Mouse (Mus musculus) heart, adult 9 months (tissue): ENCODE data around the gene AC124502.3.
"Not testable (repeated sequence)": the region's sequence is repeated elsewhere in the genome, so short reads cannot be mapped to it uniquely, and the experiment has no call there.

Source experiments
- DNase-seq, 2 experiments: peaks; one replicate each; pipeline ENCODE4 v3.0.0; 2022; ENCODE audit warnings: low spot score in 2 of 2

The AC124502.3 gene

GRCm38 (mm10) chr19:5038709-5039156, at the start of gene AC124502.3, which contains the start of gene B4gat1:
Gene AC124502.3, plus strand, starts transcription at chr19:5038891.
Gene B4gat1, plus strand, starts transcription at chr19:5038826.
- peak; percentile 87 to 88 for DNase-seq

- DNase-seq, result peak; percentile 47 to 77
Observed at GRCm38 (mm10) chr19:4989013-4989412, 49.7 kb upstream of the AC124502.3 start.

- no peak for DNase-seq
Observed at GRCm38 (mm10) chr19:4989434-4990255, 49.0 kb upstream of the AC124502.3 start.

- DNase-seq, result no peak
Observed at GRCm38 (mm10) chr19:4990256-4990625, 48.5 kb upstream of the AC124502.3 start, which contains the start of gene Npas4. Gene Npas4, minus strand, starts transcription at chr19:4990316.

- DNase-seq, result no peak
Observed at GRCm38 (mm10) chr19:4990716-4991115, 48.0 kb upstream of the AC124502.3 start.

GRCm38 (mm10) chr19:4992371-4992770, 46.3 kb upstream of the AC124502.3 start:
- no peak for DNase-seq

- DNase-seq, result peak; percentile 69 to 82
Observed at GRCm38 (mm10) chr19:4992904-4993303, 45.8 kb upstream of the AC124502.3 start.

- DNase-seq, result no peak
Observed at GRCm38 (mm10) chr19:4994043-4994442, 44.6 kb upstream of the AC124502.3 start.

- no peak for DNase-seq
Observed at GRCm38 (mm10) chr19:4999445-5000140, 39.1 kb upstream of the AC124502.3 start.

- DNase-seq, result peak; percentile 43 to 67
Observed at GRCm38 (mm10) chr19:5001666-5002406, 36.9 kb upstream of the AC124502.3 start.

- DNase-seq, result not testable (repeated sequence)
Observed at GRCm38 (mm10) chr19:5003644-5004043, 35.0 kb upstream of the AC124502.3 start.

GRCm38 (mm10) chr19:5004925-5005324, 33.8 kb upstream of the AC124502.3 start:
- no peak for DNase-seq

- DNase-seq, result no peak
Observed at GRCm38 (mm10) chr19:5013138-5013537, 25.6 kb upstream of the AC124502.3 start.

GRCm38 (mm10) chr19:5014961-5015398, 23.7 kb upstream of the AC124502.3 start:
- DNase-seq, result no peak

- peak in 1 of 2 experiments; percentile 46 for DNase-seq
Observed at GRCm38 (mm10) chr19:5016221-5016742, 22.4 kb upstream of the AC124502.3 start.

- peak in 1 of 2 experiments; percentile 58 for DNase-seq
Observed at GRCm38 (mm10) chr19:5016782-5017181, 21.9 kb upstream of the AC124502.3 start.

- DNase-seq, result no peak
Observed at GRCm38 (mm10) chr19:5017611-5018010, 21.1 kb upstream of the AC124502.3 start.

- DNase-seq, result no peak
Observed at GRCm38 (mm10) chr19:5018191-5018590, 20.5 kb upstream of the AC124502.3 start.

- DNase-seq, result no peak
Observed at GRCm38 (mm10) chr19:5021416-5021815, 17.3 kb upstream of the AC124502.3 start.

- peak; percentile 90 to 94 for DNase-seq
Observed at GRCm38 (mm10) chr19:5023621-5024479, 14.8 kb upstream of the AC124502.3 start, which contains the start of gene Slc29a2. Gene Slc29a2, plus strand, starts transcription at chr19:5023860.

GRCm38 (mm10) chr19:5026111-5026510, 12.6 kb upstream of the AC124502.3 start:
- DNase-seq, result no peak
